Mouse (Mus musculus): ENCODE results near the gene Enpp6.
A peak's percentile ranks its signal among the peaks of the same experiment; 100 is the strongest.
"Not testable (repeated sequence)": the region's sequence is repeated elsewhere in the genome, so short reads cannot be mapped to it uniquely, and the experiment has no call there.

Gene Enpp6

GRCm38 (mm10) chr8:47005676-47006075 is 19.0 kb downstream of the Enpp6 start:
- no peak for DNase-seq

- no peak for DNase-seq
These were observed 20.1 kb downstream of the Enpp6 start for GRCm38 (mm10) chr8:47006785-47007184.

DNA sequence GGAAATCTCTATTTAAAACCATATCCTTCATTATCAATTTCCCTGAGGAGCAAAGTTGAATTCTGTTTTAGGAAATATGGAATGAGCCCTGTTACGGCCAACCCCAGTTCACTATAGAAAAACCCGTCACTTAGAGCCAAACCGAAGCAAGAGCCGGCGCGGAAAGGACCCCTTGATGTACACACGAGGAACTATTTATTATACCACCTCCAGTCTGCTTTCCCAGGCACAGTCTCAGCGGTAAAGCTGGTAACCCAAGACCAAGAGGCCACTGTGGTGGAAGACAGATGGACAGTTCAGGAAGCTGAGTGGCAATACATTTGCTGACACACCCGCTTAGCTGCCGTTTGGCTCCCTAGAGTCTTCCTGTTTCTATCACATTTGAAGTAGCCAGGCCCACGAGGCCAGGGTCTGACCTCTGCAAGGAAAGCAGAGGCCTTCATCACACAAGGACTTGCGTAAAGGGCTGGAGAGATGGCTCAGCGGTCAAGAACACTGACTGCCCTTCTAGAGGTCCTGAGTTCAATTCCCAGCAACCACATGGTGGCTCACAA is 21.6 kb downstream of the Enpp6 start:
- DNase-seq = no peak

- peak; percentile 50 to 76 for DNase-seq
These were observed 29.7 kb downstream of the Enpp6 start for GRCm38 (mm10) chr8:47016268-47016946.

DNA sequence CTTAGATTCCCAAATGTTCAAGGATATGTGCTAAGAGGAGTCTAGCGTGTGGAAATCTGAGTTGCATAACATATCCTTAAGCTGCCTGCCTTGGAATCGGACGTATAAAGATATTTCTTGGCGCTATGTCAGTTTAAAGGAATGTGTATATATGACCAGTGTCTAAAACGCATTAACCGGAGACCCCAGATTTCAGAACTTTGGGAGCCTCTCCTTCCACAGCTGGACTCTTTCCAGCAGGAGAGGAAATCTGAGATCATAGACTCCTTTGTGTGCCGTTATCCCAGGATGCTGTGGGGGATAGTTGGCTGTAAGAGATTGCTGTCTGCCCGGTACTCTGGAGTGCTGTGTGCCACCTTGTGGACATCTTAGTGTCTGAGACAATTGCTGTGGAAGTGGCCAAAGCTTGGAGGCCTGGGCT is 34.5 kb downstream of the Enpp6 start:
- peak; percentile 22 to 34 for DNase-seq

DNA sequence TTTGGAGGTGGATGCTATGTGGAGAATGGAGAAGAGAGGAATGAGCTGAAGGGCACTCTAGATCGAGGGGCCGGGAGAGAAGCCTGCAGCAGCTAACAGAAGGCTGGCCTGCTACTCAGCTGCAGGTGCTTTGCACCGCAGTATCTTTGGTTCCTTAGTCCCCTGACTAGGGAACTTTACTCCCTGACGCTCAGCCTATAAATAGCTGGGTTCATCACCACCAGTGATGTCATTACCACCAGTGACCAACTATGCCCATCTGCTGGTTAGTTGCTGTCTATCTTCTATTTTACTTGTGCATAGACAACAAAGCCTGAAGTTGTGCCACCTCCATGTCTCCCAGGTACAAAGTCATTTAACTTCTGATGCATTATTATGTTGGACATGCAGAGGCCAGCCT is 37.9 kb downstream of the Enpp6 start:
- DNase-seq = no peak

DNA sequence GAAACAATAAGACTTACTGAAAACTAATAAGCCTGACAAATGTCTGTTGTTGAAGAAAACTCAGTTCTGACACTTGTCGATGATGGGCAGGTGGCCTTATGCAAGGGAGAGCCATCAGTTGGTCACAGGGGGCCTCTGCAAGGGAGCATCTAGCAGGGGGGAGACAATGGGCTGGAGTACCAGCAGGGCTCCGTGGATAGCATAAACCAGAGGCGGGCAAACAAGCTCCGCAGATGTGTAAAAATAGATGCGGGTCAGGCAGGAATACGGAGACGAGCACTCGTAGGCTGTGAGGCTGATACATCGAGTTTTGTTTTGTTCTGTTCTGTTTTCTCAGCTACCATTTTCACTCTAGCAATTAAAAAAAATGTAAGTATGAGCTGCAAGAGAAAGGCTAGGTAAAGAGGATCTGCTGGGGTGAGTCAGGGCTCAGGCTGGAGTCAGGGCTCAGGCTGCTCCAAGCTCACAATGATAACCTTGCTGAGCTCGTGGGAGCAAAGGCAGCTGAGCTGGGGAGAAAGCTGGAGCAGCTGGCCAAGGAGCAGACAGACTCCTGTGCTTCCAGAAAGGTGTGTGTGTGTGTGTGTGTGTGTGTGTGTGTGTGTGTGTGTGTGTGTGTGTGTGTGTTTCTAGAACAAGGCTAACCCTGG is 40.3 kb downstream of the Enpp6 start:
- DNase-seq = no peak

DNA sequence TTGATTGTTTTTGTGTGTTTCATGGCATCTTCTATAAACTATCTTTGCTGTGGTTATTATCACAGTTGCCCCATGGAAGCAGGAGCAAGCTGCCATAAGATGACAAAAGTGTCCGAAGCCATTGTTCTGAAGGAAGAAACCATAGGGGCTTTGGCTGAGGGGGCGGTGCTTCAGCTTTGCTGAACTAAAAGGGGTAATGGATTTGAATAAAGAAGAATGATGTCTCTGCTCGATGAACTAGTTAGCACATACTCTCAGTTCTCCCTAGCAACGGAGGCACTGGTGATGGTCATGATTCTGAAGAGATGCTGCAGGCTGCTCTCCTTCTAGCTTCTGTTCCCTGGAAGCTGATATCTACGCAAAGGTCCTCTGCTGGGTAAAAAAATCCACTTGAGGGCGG is 41.8 kb downstream of the Enpp6 start:
- DNase-seq = no peak

- DNase-seq = no peak
These were observed 43.6 kb downstream of the Enpp6 start for GRCm38 (mm10) chr8:47030321-47030720.

- no peak for DNase-seq
These were observed 45.4 kb downstream of the Enpp6 start for GRCm38 (mm10) chr8:47032081-47032480.

GRCm38 (mm10) chr8:47033976-47034375 is 47.3 kb downstream of the Enpp6 start:
- no peak for DNase-seq

GRCm38 (mm10) chr8:47036501-47036900 is 49.8 kb downstream of the Enpp6 start:
- DNase-seq = no peak

DNA sequence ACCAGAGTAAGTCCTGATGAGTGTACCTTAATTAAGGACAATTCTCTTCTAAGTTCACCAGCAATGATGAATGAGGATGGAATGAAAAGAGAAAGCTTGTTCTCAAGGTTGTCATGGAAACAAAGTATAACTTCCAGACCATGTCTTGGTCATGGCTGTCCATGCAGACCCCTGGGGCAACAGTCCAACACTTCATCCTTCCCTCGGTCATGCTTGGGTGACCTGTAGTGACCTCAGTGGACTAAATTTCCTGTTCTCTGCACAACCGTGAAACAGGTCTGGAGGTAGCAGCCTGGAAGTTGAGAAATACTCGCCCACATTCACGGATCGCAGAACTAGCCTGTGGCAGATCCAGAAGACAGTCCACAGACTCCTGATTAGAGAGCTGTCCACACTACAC is 50.7 kb downstream of the Enpp6 start:
- no peak for DNase-seq

GRCm38 (mm10) chr8:47040215-47040614 is 53.5 kb downstream of the Enpp6 start:
- not testable (repeated sequence) for DNase-seq

DNA sequence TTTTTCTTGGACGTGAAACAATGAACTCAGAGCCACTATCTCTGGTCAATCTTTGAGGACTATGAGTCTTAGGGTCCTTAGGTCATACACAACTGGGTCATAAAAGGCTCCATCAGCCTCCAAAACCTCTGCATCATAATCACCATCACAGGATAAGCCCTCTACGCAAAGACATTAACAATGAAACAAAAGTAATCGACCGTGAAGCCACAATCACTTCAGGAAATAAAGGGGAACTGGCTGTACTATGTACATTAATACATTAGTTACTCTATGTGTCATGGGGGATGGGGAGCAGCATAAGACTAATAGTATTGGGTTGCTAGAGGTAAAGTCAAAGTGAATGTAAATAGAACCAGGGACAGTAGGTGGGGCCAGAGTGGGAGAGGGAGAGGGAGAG is 59.7 kb downstream of the Enpp6 start:
- no peak for DNase-seq

DNA sequence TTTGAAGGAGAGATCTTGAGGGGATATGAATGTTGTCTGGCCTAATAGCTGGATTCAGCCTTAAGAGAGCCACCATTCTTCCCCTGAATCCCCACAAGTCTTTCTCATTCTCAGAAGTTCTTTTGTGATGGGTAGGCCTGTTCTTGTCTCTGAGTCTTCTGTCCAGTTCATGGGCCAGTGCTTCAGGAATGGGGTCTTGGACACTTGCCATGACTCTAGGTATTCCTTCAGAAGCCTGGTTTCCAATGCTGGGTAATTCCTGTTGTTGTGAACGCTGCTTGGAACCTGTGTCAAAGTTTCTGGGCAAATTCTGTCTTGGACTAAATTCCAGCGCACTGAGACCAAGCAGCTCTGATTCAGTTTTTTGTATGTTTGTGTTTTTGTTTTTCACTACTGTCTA is 60.5 kb downstream of the Enpp6 start:
- DNase-seq = no peak

DNA sequence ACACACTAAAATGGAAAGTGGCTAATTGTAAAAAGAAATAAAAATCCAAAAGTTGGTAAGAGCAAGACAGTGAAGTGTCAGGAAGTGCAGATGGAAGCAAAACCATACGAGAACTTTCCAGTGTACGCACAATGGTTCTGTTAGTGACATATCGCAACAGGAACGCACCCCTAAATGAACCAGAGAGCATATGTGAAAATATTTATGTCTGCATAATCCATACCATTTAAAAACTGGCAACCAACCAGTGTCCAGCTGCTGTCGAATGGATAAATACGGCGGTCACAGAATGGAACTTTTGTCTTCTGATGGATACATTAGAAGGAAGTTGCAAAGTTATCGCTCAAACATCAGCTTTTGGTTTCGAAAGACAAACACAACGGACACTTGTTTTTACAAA is 61.9 kb downstream of the Enpp6 start:
- no peak for DNase-seq

DNA sequence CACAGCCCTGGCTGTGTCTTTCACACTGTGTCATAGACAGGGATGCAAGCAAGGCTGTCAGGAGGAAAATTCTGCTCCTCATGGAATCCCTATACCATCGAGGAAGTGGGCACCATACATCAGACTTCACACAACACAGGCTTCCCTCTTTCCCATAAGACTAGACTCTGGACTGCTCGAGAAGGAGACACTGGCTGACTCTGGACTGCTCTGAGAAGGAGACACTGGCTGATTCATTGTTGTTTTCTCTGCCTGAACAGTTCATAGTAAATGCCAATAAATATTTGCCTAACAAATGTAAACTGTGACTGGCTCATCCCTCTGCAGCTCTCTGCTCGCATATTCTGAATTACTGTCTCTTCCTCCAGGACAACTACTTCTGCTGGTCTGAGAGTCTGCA is 66.0 kb downstream of the Enpp6 start:
- DNase-seq = no peak

- DNase-seq = no peak
These were observed 69.4 kb downstream of the Enpp6 start for GRCm38 (mm10) chr8:47056086-47056485.

- DNase-seq = no peak
These were observed 71.8 kb downstream of the Enpp6 start for GRCm38 (mm10) chr8:47058526-47058925.

GRCm38 (mm10) chr8:47058971-47059370 is 72.3 kb downstream of the Enpp6 start:
- DNase-seq = no peak

- peak in 1 of 2 experiments; percentile 50 for DNase-seq
These were observed 74.5 kb downstream of the Enpp6 start for GRCm38 (mm10) chr8:47061105-47061720.

DNA sequence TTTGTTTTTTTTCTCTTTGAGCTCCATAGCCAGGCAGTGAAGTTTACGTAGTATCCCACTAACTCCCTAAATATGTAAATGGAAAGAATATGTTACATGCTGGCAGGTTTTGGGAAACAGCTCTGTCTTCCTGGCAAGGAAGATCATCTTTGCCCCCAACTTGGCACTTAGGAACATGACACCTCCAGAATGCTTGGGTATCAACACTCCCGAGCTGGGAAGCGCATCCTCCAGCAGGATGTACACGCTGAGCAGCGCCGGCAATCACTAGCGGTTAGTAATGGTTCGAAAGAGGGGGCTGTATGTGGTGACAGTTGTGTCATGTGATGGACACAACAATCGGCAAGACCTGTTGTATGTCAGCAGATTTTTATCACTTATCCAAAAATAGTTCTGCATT is 80.4 kb downstream of the Enpp6 start:
- DNase-seq = no peak

GRCm38 (mm10) chr8:47069634-47070033 is 82.9 kb downstream of the Enpp6 start:
- no peak for DNase-seq
